Mouse (Mus musculus): ENCODE measurements at regions not wholly inside any gene's neighbourhood (a gene's known extent, or its start where the extent isn't known, plus 50 kb on each side); places are given as distances from the start of the nearest gene placed in this dataset.

GRCm38 (mm10) chr7:73617910-73618757 lies 76.5 kb upstream of the Chd2 start:
- TF ChIP-seq POLR2A (IDR thresholded peaks at IDR 0.05; ENCODE audit: borderline replicate concordance, low read depth, low read length) (no peak), CTCF (IDR thresholded peaks at IDR 0.05; ENCODE audit: low read depth, low read length) (peak; percentile 27; the same call in 1 of the 2 replicates)

All from bone marrow macrophage, adult 2 months (primary cell).